Mouse (Mus musculus) monocyte, adult 2 months (primary cell): ENCODE data around the gene AY761185.
"Not testable (repeated sequence)": the region's sequence is repeated elsewhere in the genome, so short reads cannot be mapped to it uniquely, and the experiment has no call there.

Source experiments
- DNase-seq, 2 experiments: peaks; one replicate each; pipeline ENCODE4 v3.0.0; 2022; ENCODE audit warnings: low spot score in 2 of 2, low read depth in 1 of 2

AY761185 gene

GRCm38 (mm10) chr8:20944610-20945009 is at the start of gene AY761185:
AY761185 (minus strand) TSS chr8:20944710.
- no peak for DNase-seq

- not testable (repeated sequence) for DNase-seq
Observed at GRCm38 (mm10) chr8:20994042-20994441, 49.5 kb upstream of the AY761185 start.

DNA sequence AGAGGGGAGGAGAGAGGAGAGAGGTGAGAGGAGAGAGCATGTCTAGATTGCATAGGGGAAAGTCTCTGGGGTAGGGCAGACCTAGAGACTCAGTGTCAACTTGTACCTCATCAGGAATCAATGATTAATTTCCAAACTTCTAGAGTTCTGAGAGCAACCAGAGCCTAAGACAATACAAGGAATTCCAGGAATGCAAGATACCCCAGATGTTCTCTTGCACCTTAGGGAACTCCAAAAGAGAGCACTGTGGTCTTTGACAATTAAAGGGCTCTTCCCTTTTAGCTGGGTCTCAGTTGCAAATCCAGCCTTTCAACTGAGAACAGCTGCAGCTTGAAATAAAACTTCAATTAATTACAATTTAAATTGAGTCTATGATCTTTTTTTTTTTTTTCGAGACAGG is 35.3 kb upstream of the AY761185 start:
- no peak for DNase-seq

GRCm38 (mm10) chr8:20964531-20964930 is 20.0 kb upstream of the AY761185 start:
- no peak for DNase-seq

- DNase-seq: no peak
Observed at GRCm38 (mm10) chr8:20921971-20922370, 22.5 kb downstream of the AY761185 start, which contains the start of gene Gm6040. Gm6040 (minus strand) TSS chr8:20922071.

- DNase-seq: no peak
Observed at GRCm38 (mm10) chr8:20912288-20912687, 32.2 kb downstream of the AY761185 start.

- DNase-seq: no peak
Observed at GRCm38 (mm10) chr8:20908256-20908655, 36.3 kb downstream of the AY761185 start.

GRCm38 (mm10) chr8:20907119-20907518 is 37.4 kb downstream of the AY761185 start:
- no peak for DNase-seq

GRCm38 (mm10) chr8:20902527-20902926 is 42.0 kb downstream of the AY761185 start, which contains the start of gene Gm15056:
Gm15056 (minus strand) TSS chr8:20902627.
- DNase-seq: no peak
